12 mouse cellular contexts compared by ENCODE assay signal in the genomic region with DNA sequence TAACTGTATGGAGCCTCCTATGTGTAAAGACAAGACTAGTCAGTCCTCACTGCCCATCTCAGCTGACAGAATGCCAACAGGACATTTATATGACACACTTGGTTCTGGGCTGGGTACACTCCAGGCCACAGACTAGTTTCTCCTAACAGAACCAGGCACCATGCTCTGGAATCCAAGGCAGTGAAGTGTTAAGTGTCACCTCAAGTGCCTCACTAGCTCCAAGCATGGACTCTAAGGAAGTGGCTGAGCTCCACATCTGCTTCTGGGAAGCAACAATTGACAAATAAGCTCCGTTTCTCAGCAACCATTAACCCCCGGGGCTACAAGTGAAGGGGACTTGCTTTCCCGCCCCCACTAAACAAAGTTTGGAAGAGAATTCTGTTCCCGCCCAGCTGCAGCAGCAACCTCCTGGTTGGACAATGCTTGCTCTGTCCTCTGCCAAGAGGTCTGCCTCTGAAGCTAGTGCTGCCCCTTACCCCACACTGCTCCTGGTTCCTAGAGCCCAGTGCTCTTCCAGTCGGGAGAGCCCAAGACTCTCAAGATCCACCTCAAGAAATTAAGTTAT. TPM values are rescaled to one million over a fixed set of nuclear protein-coding genes. Genes with fewer than 3 reads are reported as not detected.
DNase-seq lines count a peak whose midpoint lies in the region; ATAC-seq and TF ChIP-seq lines count a peak whose summit lies in the region.
"Had no signal": no experiment of that assay in that cellular context is flagged by ENCODE, and none has a peak within 500 bp of the region (broad histone marks: within the 10 kb centered on the region; RNA-seq: fewer than 3 reads in every experiment).

No protein-coding gene starts in this region.

- H3K4me2 ChIP-seq in forebrain, postnatal 0 days (ENCODE audit: low read depth), result no peak overlapping the region
- H3K4me2 ChIP-seq in midbrain, embryonic 11.5 days, result no peak overlapping the region
- no peak overlapping the region for H3K4me2 ChIP-seq in midbrain, embryonic 13.5 days (replicated peaks)
- peak overlapping the region; percentile 77; the same call in 1 of the 2 replicates for H3K4me2 ChIP-seq in heart, postnatal 0 days (ENCODE audit: low read depth, low read length)
- peak overlapping the region; percentile 6; the same call in 1 of the 2 replicates for H3K4me2 ChIP-seq in stomach, postnatal 0 days (replicated peaks; ENCODE audit: low read depth)

- peaks cover 57% of the 10 kb centered on the region for H3K36me3 ChIP-seq in forebrain, embryonic 10.5 days (replicated peaks)
- H3K36me3 ChIP-seq in forebrain, postnatal 0 days (ENCODE audit: insufficient read depth), result peaks cover 49% of the 10 kb centered on the region
- peaks cover 15% of the 10 kb centered on the region for H3K36me3 ChIP-seq in midbrain, embryonic 11.5 days (ENCODE audit: control insufficient read depth, insufficient read depth, low read length)
- H3K36me3 ChIP-seq in midbrain, embryonic 13.5 days, result peaks cover 54% of the 10 kb centered on the region
- H3K36me3 ChIP-seq in heart, postnatal 0 days (replicated peaks; ENCODE audit: control insufficient read depth, insufficient read depth, low read length), result peaks cover 42% of the 10 kb centered on the region
- H3K36me3 ChIP-seq in stomach, postnatal 0 days (ENCODE audit: control insufficient read depth, insufficient read depth, low read length), result peaks cover 21% of the 10 kb centered on the region

- peaks cover 41% of the 10 kb centered on the region for H3K27me3 ChIP-seq in forebrain, embryonic 10.5 days (ENCODE audit: poor library complexity, severe bottlenecking)
- H3K27me3 ChIP-seq in forebrain, postnatal 0 days (ENCODE audit: insufficient read depth, low read length), result no peaks in the 10 kb centered on the region
- H3K27me3 ChIP-seq in midbrain, embryonic 11.5 days (ENCODE audit: control insufficient read depth, insufficient read depth, low read length), result peaks cover 19% of the 10 kb centered on the region
- H3K27me3 ChIP-seq in midbrain, embryonic 13.5 days, result peaks cover 45% of the 10 kb centered on the region
- no peaks in the 10 kb centered on the region for H3K27me3 ChIP-seq in heart, postnatal 0 days (ENCODE audit: control insufficient read depth, insufficient read depth, low read length)
- no peaks in the 10 kb centered on the region for H3K27me3 ChIP-seq in stomach, postnatal 0 days (ENCODE audit: control insufficient read depth, insufficient read depth, low read length)

- H3K9ac ChIP-seq in forebrain, postnatal 0 days, result no peak overlapping the region
- no peak overlapping the region for H3K9ac ChIP-seq in midbrain, embryonic 11.5 days (ENCODE audit: low read length)
- no peak overlapping the region for H3K9ac ChIP-seq in midbrain, embryonic 13.5 days (replicated peaks)
- no peak overlapping the region for H3K9ac ChIP-seq in heart, postnatal 0 days (replicated peaks; ENCODE audit: low read depth, low read length)
- H3K9ac ChIP-seq in stomach, postnatal 0 days (ENCODE audit: low read length), result 0 out of 2 replicates have a peak overlapping the region, but pooled peaks have one; percentile 35

- DNase-seq in forebrain, embryonic 10.5 days (ENCODE audit: extremely low spot score, low spot score), result no peak
- DNase-seq in forebrain, postnatal 0 days, result no peak
- DNase-seq in midbrain, embryonic 11.5 days (ENCODE audit: low spot score, missing footprints), result peak; percentile 87
- DNase-seq in heart, postnatal 0 days (ENCODE audit: low spot score), result no peak
- peak; percentile 20 for DNase-seq in stomach, postnatal 0 days (ENCODE audit: low spot score)
- no peak for DNase-seq in left cerebral cortex, adult 8-10 months (ENCODE audit: low spot score in 2 of 2)
- no peak for DNase-seq in urinary bladder, postnatal 10 days (ENCODE audit: low spot score)

- H3K4me1 ChIP-seq in forebrain, embryonic 10.5 days, result peaks cover 60% of the 10 kb centered on the region
- H3K4me1 ChIP-seq in forebrain, postnatal 0 days (ENCODE audit: insufficient read depth), result peaks cover 5% of the 10 kb centered on the region; the same call in 1 of the 2 replicates
- H3K4me1 ChIP-seq in midbrain, embryonic 11.5 days (ENCODE audit: control insufficient read depth, insufficient read depth, low read length), result peaks cover 19% of the 10 kb centered on the region
- peaks cover 39% of the 10 kb centered on the region for H3K4me1 ChIP-seq in midbrain, embryonic 13.5 days (replicated peaks)
- peaks cover 29% of the 10 kb centered on the region for H3K4me1 ChIP-seq in heart, postnatal 0 days (ENCODE audit: control insufficient read depth, insufficient read depth)
- H3K4me1 ChIP-seq in stomach, postnatal 0 days (replicated peaks; ENCODE audit: control insufficient read depth, insufficient read depth), result peaks cover 14% of the 10 kb centered on the region

- WGBS in forebrain, embryonic 10.5 days, result 31% methylated on average over 5 of the region's 5 CpGs
- WGBS in forebrain, postnatal 0 days, result 27% methylated on average over 5 of the region's 5 CpGs
- WGBS in midbrain, embryonic 11.5 days, result 34% methylated on average over 5 of the region's 5 CpGs
- WGBS in midbrain, embryonic 13.5 days, result 38% methylated on average over 5 of the region's 5 CpGs
- 40% methylated on average over 5 of the region's 5 CpGs for WGBS in heart, postnatal 0 days
- 33% methylated on average over 5 of the region's 5 CpGs for WGBS in stomach, postnatal 0 days

- no peak for TF ChIP-seq EP300 in heart, postnatal 0 days (IDR thresholded peaks at IDR 0.05; ENCODE audit: low read depth)
- no peak for TF ChIP-seq EP300 in stomach, postnatal 0 days (optimal IDR thresholded peaks at IDR 0.05)

- peak overlapping the region; percentile 35 for H3K27ac ChIP-seq in forebrain, embryonic 10.5 days
- no peak overlapping the region for H3K27ac ChIP-seq in forebrain, postnatal 0 days (ENCODE audit: low read depth, low read length)
- no peak overlapping the region for H3K27ac ChIP-seq in midbrain, embryonic 11.5 days (ENCODE audit: low read depth, low read length)
- no peak overlapping the region for H3K27ac ChIP-seq in midbrain, embryonic 13.5 days
- H3K27ac ChIP-seq in heart, postnatal 0 days (ENCODE audit: low read depth), result peak overlapping the region; percentile 56
- H3K27ac ChIP-seq in stomach, postnatal 0 days (replicated peaks), result peak overlapping the region; percentile 69
- H3K27ac ChIP-seq: left cerebral cortex, adult 2 months; macrophage had no signal

- H3K4me3 ChIP-seq in forebrain, embryonic 10.5 days, result 0 out of 2 replicates have a peak overlapping the region, but pooled peaks have one; percentile 5
- no peak overlapping the region for H3K4me3 ChIP-seq in forebrain, postnatal 0 days (ENCODE audit: low read depth, low read length)
- no peak overlapping the region for H3K4me3 ChIP-seq in midbrain, embryonic 11.5 days (ENCODE audit: low read depth, low read length)
- no peak overlapping the region for H3K4me3 ChIP-seq in midbrain, embryonic 13.5 days (replicated peaks)
- no peak overlapping the region for H3K4me3 ChIP-seq in heart, postnatal 0 days (ENCODE audit: low read depth, low read length)
- H3K4me3 ChIP-seq in stomach, postnatal 0 days (ENCODE audit: low read depth, low read length), result no peak overlapping the region
- H3K4me3 ChIP-seq: left cerebral cortex, adult 2 months had no signal

- no peak for TF ChIP-seq CTCF in forebrain, postnatal 0 days (IDR thresholded peaks at IDR 0.05; ENCODE audit: low read depth)
- TF ChIP-seq CTCF in heart, postnatal 0 days (IDR thresholded peaks at IDR 0.05; ENCODE audit: low read depth), result no peak
- no peak for TF ChIP-seq CTCF in stomach, postnatal 0 days (IDR thresholded peaks at IDR 0.05; ENCODE audit: low read depth)

- H3K9me3 ChIP-seq in forebrain, embryonic 10.5 days, result no peaks in the 10 kb centered on the region
- H3K9me3 ChIP-seq in forebrain, postnatal 0 days (ENCODE audit: low read length), result no peaks in the 10 kb centered on the region
- H3K9me3 ChIP-seq in midbrain, embryonic 11.5 days (ENCODE audit: control insufficient read depth, low read length), result no peaks in the 10 kb centered on the region
- no peaks in the 10 kb centered on the region for H3K9me3 ChIP-seq in midbrain, embryonic 13.5 days
- no peaks in the 10 kb centered on the region for H3K9me3 ChIP-seq in heart, postnatal 0 days (replicated peaks; ENCODE audit: control insufficient read depth, low read length)
- no peaks in the 10 kb centered on the region for H3K9me3 ChIP-seq in stomach, postnatal 0 days (ENCODE audit: control insufficient read depth, low read length)

- ATAC-seq in forebrain, postnatal 0 days, result no peak
- no peak for ATAC-seq in midbrain, embryonic 11.5 days (ENCODE audit: low FRiP score)
- no peak for ATAC-seq in midbrain, embryonic 13.5 days
- no peak for ATAC-seq in heart, postnatal 0 days (ENCODE audit: insufficient read depth, low read depth)
- no peak for ATAC-seq in stomach, postnatal 0 days (ENCODE audit: low FRiP score, low TSS enrichment)
- ATAC-seq: activated CD4-positive, CD25-positive, alpha-beta regulatory T cell, adult 4 months had no signal

RNA-seq across cellular contexts. Expression of a gene that starts 2.1 kb away (rescaled TPM):
- polyA plus RNA-seq in forebrain, embryonic 10.5 days (2016; fragmentation: Nextera tagmentation; extraction: Ambion mirVana), result 11.1 and 13.1 TPM in 2 replicates
- total RNA-seq in forebrain, postnatal 0 days (2014; rRNA removed), result 7.0 and 8.4 TPM in 2 replicates
- 2.8 and 5.0 TPM in 2 replicates for polyA plus RNA-seq in forebrain, postnatal 0 days (2015; fragmentation: Nextera tagmentation; extraction: Ambion mirVana)
- 7.5 TPM in 2 replicates for polyA plus RNA-seq in midbrain, embryonic 11.5 days (2014; fragmentation: Nextera tagmentation; extraction: Ambion mirVana)
- polyA plus RNA-seq in midbrain, embryonic 13.5 days (2015; fragmentation: Nextera tagmentation; extraction: Ambion mirVana), result 6.1 and 6.9 TPM in 2 replicates
- total RNA-seq in heart, postnatal 0 days (2014; rRNA removed; ENCODE audit: low replicate concordance), result 40.3 and 57.9 TPM in 2 replicates
- 21.9 and 24.6 TPM in 2 replicates for polyA plus RNA-seq in heart, postnatal 0 days (2015; fragmentation: Nextera tagmentation; extraction: Ambion mirVana)
- polyA plus RNA-seq in stomach, postnatal 0 days (2015; fragmentation: Nextera tagmentation; extraction: Ambion mirVana), result 11.9 and 15.5 TPM in 2 replicates
- total RNA-seq in left cerebral cortex, adult 8-10 months (2022), result 10 to 100 TPM; 23.3 to 29.5 (median 24.3) TPM

RNA-seq across cellular contexts. Expression of a gene that starts 24.5 kb away (rescaled TPM):
- polyA plus RNA-seq in forebrain, embryonic 10.5 days (2016; fragmentation: Nextera tagmentation; extraction: Ambion mirVana), result 140 and 143 TPM in 2 replicates
- 187 and 194 TPM in 2 replicates for total RNA-seq in forebrain, postnatal 0 days (2014; rRNA removed)
- 69.7 and 72.8 TPM in 2 replicates for polyA plus RNA-seq in forebrain, postnatal 0 days (2015; fragmentation: Nextera tagmentation; extraction: Ambion mirVana)
- polyA plus RNA-seq in midbrain, embryonic 11.5 days (2014; fragmentation: Nextera tagmentation; extraction: Ambion mirVana), result 106 and 107 TPM in 2 replicates
- polyA plus RNA-seq in midbrain, embryonic 13.5 days (2015; fragmentation: Nextera tagmentation; extraction: Ambion mirVana), result 89.9 and 91.2 TPM in 2 replicates
- 109 and 110 TPM in 2 replicates for total RNA-seq in heart, postnatal 0 days (2014; rRNA removed; ENCODE audit: low replicate concordance)
- 40.6 and 46.0 TPM in 2 replicates for polyA plus RNA-seq in heart, postnatal 0 days (2015; fragmentation: Nextera tagmentation; extraction: Ambion mirVana)
- 46.5 and 48.4 TPM in 2 replicates for polyA plus RNA-seq in stomach, postnatal 0 days (2015; fragmentation: Nextera tagmentation; extraction: Ambion mirVana)
- 100 to 1,000 TPM; 191 to 203 (median 200) TPM for total RNA-seq in left cerebral cortex, adult 8-10 months (2022)

RNA-seq across cellular contexts. Expression of a gene that starts 38.0 kb away (rescaled TPM):
- polyA plus RNA-seq in forebrain, embryonic 10.5 days (2016; fragmentation: Nextera tagmentation; extraction: Ambion mirVana), result 10.8 and 12.7 TPM in 2 replicates
- total RNA-seq in forebrain, postnatal 0 days (2014; rRNA removed), result 90.6 and 110 TPM in 2 replicates
- polyA plus RNA-seq in forebrain, postnatal 0 days (2015; fragmentation: Nextera tagmentation; extraction: Ambion mirVana), result 76.5 and 95.6 TPM in 2 replicates
- polyA plus RNA-seq in midbrain, embryonic 11.5 days (2014; fragmentation: Nextera tagmentation; extraction: Ambion mirVana), result 9.8 and 10.5 TPM in 2 replicates
- polyA plus RNA-seq in midbrain, embryonic 13.5 days (2015; fragmentation: Nextera tagmentation; extraction: Ambion mirVana), result 38.0 and 38.5 TPM in 2 replicates
- total RNA-seq in heart, postnatal 0 days (2014; rRNA removed; ENCODE audit: low replicate concordance), result 20.0 and 22.8 TPM in 2 replicates
- polyA plus RNA-seq in heart, postnatal 0 days (2015; fragmentation: Nextera tagmentation; extraction: Ambion mirVana), result 15.1 and 16.0 TPM in 2 replicates
- 28.5 and 29.0 TPM in 2 replicates for polyA plus RNA-seq in stomach, postnatal 0 days (2015; fragmentation: Nextera tagmentation; extraction: Ambion mirVana)
- 100 to 1,000 TPM; 147 to 167 (median 161) TPM for total RNA-seq in left cerebral cortex, adult 8-10 months (2022)

RNA-seq across cellular contexts. Expression of a gene that starts 46.1 kb away (rescaled TPM):
- 0.14 and 0.17 TPM in 2 replicates for polyA plus RNA-seq in forebrain, embryonic 10.5 days (2016; fragmentation: Nextera tagmentation; extraction: Ambion mirVana)
- 11.4 and 12.2 TPM in 2 replicates for total RNA-seq in forebrain, postnatal 0 days (2014; rRNA removed)
- polyA plus RNA-seq in forebrain, postnatal 0 days (2015; fragmentation: Nextera tagmentation; extraction: Ambion mirVana), result 8.1 and 10.3 TPM in 2 replicates
- 0.34 and 0.40 TPM in 2 replicates for polyA plus RNA-seq in midbrain, embryonic 11.5 days (2014; fragmentation: Nextera tagmentation; extraction: Ambion mirVana)
- 0.72 and 0.81 TPM in 2 replicates for polyA plus RNA-seq in midbrain, embryonic 13.5 days (2015; fragmentation: Nextera tagmentation; extraction: Ambion mirVana)
- total RNA-seq in heart, postnatal 0 days (2014; rRNA removed; ENCODE audit: low replicate concordance), result 30.5 and 35.4 TPM in 2 replicates
- 24.0 and 24.2 TPM in 2 replicates for polyA plus RNA-seq in heart, postnatal 0 days (2015; fragmentation: Nextera tagmentation; extraction: Ambion mirVana)
- 30.6 and 39.5 TPM in 2 replicates for polyA plus RNA-seq in stomach, postnatal 0 days (2015; fragmentation: Nextera tagmentation; extraction: Ambion mirVana)
- total RNA-seq in left cerebral cortex, adult 8-10 months (2022), result 10 to 100 TPM; 42.4 to 49.5 (median 45.5) TPM
- polyA plus RNA-seq: macrophage had no signal

RNA-seq across cellular contexts. Expression of a gene that starts 52.3 kb away (rescaled TPM):
- 0.09 TPM in 1 of 2 replicates, not detected in the other for polyA plus RNA-seq in forebrain, embryonic 10.5 days (2016; fragmentation: Nextera tagmentation; extraction: Ambion mirVana)
- total RNA-seq in forebrain, postnatal 0 days (2014; rRNA removed), result 0.10 TPM in 1 of 2 replicates, not detected in the other
- 0.12 TPM in 1 of 2 replicates, not detected in the other for polyA plus RNA-seq in forebrain, postnatal 0 days (2015; fragmentation: Nextera tagmentation; extraction: Ambion mirVana)
- polyA plus RNA-seq in midbrain, embryonic 11.5 days (2014; fragmentation: Nextera tagmentation; extraction: Ambion mirVana), result not detected in 2 replicates
- not detected in 2 replicates for polyA plus RNA-seq in midbrain, embryonic 13.5 days (2015; fragmentation: Nextera tagmentation; extraction: Ambion mirVana)
- 1.7 TPM in 1 of 2 replicates, not detected in the other for total RNA-seq in heart, postnatal 0 days (2014; rRNA removed; ENCODE audit: low replicate concordance)
- polyA plus RNA-seq in heart, postnatal 0 days (2015; fragmentation: Nextera tagmentation; extraction: Ambion mirVana), result 0.08 and 0.14 TPM in 2 replicates
- polyA plus RNA-seq in stomach, postnatal 0 days (2015; fragmentation: Nextera tagmentation; extraction: Ambion mirVana), result 5.9 and 6.0 TPM in 2 replicates
- total RNA-seq in left cerebral cortex, adult 8-10 months (2022), result under 1 TPM in 2 of 4 experiments, not detected in 2; 0.26 to 0.27 TPM
- polyA plus RNA-seq: neural tube, embryonic 14.5 days had no signal

Comparison
In these comparisons a context has a peak if more than half of its experiments do, and no peak if none do; other contexts are left out.
1. H3K27ac ChIP-seq: peak in forebrain, embryonic 10.5 days (single experiment), heart, postnatal 0 days (single experiment) and stomach, postnatal 0 days (single experiment); none in forebrain, postnatal 0 days (single experiment), midbrain, embryonic 11.5 days (single experiment) and midbrain, embryonic 13.5 days (single experiment).
2. DNase-seq: peak in midbrain, embryonic 11.5 days (single experiment) and stomach, postnatal 0 days (single experiment); none in forebrain, embryonic 10.5 days (single experiment), forebrain, postnatal 0 days (single experiment), heart, postnatal 0 days (single experiment), left cerebral cortex, adult 8-10 months (0 of 2) and urinary bladder, postnatal 10 days (single experiment).
3. H3K4me2 ChIP-seq: peak in heart, postnatal 0 days (single experiment) and stomach, postnatal 0 days (single experiment); none in forebrain, postnatal 0 days (single experiment), midbrain, embryonic 11.5 days (single experiment) and midbrain, embryonic 13.5 days (single experiment).